Mouse (Mus musculus): ENCODE data around the gene Arhgdia.

DNA sequence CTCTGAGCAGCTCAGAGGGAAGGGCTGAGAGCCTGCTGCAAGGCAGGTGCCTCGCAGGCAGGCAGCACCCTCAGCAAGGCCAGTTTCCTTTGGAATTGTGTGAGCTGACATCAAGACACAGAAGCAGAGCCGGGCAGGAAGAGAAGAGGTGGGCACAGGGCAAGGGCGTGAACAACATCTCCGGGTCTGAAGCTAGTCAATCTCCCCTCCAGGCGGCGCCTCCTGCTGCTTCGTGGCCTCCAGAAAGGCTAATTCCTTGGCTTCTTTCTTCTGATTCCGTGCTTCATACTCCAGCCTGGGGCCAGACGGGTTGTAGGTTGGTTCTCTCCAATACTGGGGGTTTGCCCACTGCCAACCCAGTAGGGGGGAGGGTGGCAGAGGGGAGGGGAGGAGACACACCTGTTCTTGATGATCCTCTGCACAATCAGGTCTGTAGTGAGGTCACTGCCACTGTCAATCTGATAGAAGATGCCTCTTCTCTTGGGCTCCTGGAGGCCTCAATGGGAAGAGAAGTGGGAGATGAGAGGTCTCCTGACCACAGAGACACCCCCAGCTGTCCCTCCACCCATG lies 29.1 kb upstream of the Arhgdia start:
- TF ChIP-seq MAX (IDR thresholded peaks at IDR 0.05; ENCODE audit: low read length): no peak
- no peak for TF ChIP-seq NRF1 (IDR thresholded peaks at IDR 0.05; ENCODE audit: low read depth, low read length)
- TF ChIP-seq POLR2A (IDR thresholded peaks at IDR 0.05; ENCODE audit: low read depth, low read length): no peak
- TF ChIP-seq TBP (conservative IDR thresholded peaks at IDR 0.05; ENCODE audit: low read depth, low read length): no peak
- TF ChIP-seq CTCF (conservative IDR thresholded peaks at IDR 0.05 in 1 of 2, IDR thresholded peaks at IDR 0.05 in 1 of 2; ENCODE audit: low read depth in 2 of 2, low read length in 2 of 2): no peak
- no peak for TF ChIP-seq MAZ (IDR thresholded peaks at IDR 0.05; ENCODE audit: low read depth, low read length)
- TF ChIP-seq MXI1 (IDR thresholded peaks at IDR 0.05; ENCODE audit: low read depth, low read length): no peak
- no peak for TF ChIP-seq GABPA (IDR thresholded peaks at IDR 0.05; ENCODE audit: insufficient replicate concordance, low read depth, low read length)
- no peak for TF ChIP-seq NELFE (IDR thresholded peaks at IDR 0.05; ENCODE audit: low read depth, low read length)
- no peak for TF ChIP-seq EP300 (IDR thresholded peaks at IDR 0.05; ENCODE audit: low read length)
- TF ChIP-seq SIN3A (IDR thresholded peaks at IDR 0.05; ENCODE audit: low read length): no peak
- TF ChIP-seq ZMIZ1 (IDR thresholded peaks at IDR 0.05; ENCODE audit: low read depth, low read length): no peak
- no peak for TF ChIP-seq JUND (conservative IDR thresholded peaks at IDR 0.05; ENCODE audit: low read depth, low read length)
- TF ChIP-seq ZNF384 (IDR thresholded peaks at IDR 0.05; ENCODE audit: low read depth, low read length): no peak
